Mouse (Mus musculus) CH12.LX (cell line): ENCODE results near the gene Tshz3. TPM values are rescaled to one million over a fixed set of nuclear protein-coding genes. Genes with fewer than 3 reads are reported as not detected.

Source experiments
- DNase-seq: peaks from one replicate; pipeline ENCODE4 v3.0.0-alpha.2; 2013; ENCODE audit errors: extremely low read depth
- H3K27ac ChIP-seq: 2 replicates; pipeline ENCODE4 v1.5.1; 2012; ENCODE audit warnings: low read depth, mild to moderate bottlenecking, control low read depth, moderate library complexity; ENCODE audit not compliant: insufficient read depth
- H3K27me3 ChIP-seq: replicated peaks from 2 replicates; pipeline ENCODE3; 2012; ENCODE audit warnings: inconsistent platforms
- H3K36me3 ChIP-seq, 2 experiments: replicated peaks in 1 of 2; 2 replicates each; pipeline versions ENCODE3 to v1.6.1; 2012; ENCODE audit warnings: inconsistent platforms in 1 of 2, low read length in 1 of 2, mild to moderate bottlenecking in 1 of 2, mixed read lengths in 1 of 2, moderate library complexity in 1 of 2; ENCODE audit not compliant: control insufficient read depth in 1 of 2, insufficient read depth in 1 of 2
- H3K4me1 ChIP-seq, 2 experiments: 2 replicates each; pipeline ENCODE4 v1.6.1; 2012; ENCODE audit warnings: inconsistent platforms in 1 of 2, moderate library complexity in 1 of 2; ENCODE audit not compliant: insufficient read depth in 2 of 2, control insufficient read depth in 1 of 2
- H3K4me2 ChIP-seq: 2 replicates; pipeline ENCODE4 v1.6.1; 2012; ENCODE audit warnings: low read depth, mild to moderate bottlenecking, control low read depth; ENCODE audit not compliant: poor library complexity, insufficient read depth, severe bottlenecking
- H3K4me3 ChIP-seq, 3 experiments: fragments of 150-350 bp in 1 of 3; sonication (generic) in 1 of 3; replicated peaks in 1 of 3; 2 replicates each; pipeline versions ENCODE3 to v1.5.1; 2011 to 2012; ENCODE audit warnings: low read depth in 2 of 3, low read length in 2 of 3, mild to moderate bottlenecking in 2 of 3, moderate library complexity in 2 of 3, control low read depth in 1 of 3, improper control_type of control experiment in 1 of 3, inconsistent platforms in 1 of 3, mixed read lengths in 1 of 3; ENCODE audit not compliant: poor library complexity in 1 of 3
- H3K79me2 ChIP-seq: replicated peaks from 2 replicates; pipeline ENCODE4 v1.6.1; 2012; ENCODE audit warnings: mild to moderate bottlenecking, moderate library complexity; ENCODE audit not compliant: control insufficient read depth, poor library complexity, insufficient read depth, severe bottlenecking; ENCODE audit errors: extremely low read depth
- H3K9ac ChIP-seq: 2 replicates; pipeline ENCODE4 v1.6.1; 2012; ENCODE audit warnings: low read depth, mild to moderate bottlenecking, control low read depth, moderate library complexity; ENCODE audit not compliant: insufficient read depth
- H3K9me3 ChIP-seq: replicated peaks from 2 replicates; pipeline ENCODE3; 2012; ENCODE audit warnings: low read length, inconsistent platforms, mixed read lengths
- CHD1 ChIP-seq: IDR thresholded peaks from 2 replicates; pipeline ENCODE4 v1.6.1; 2012; ENCODE audit warnings: low read depth, low read length, improper control_type of control experiment, inconsistent platforms
- CHD2 ChIP-seq: IDR thresholded peaks from 2 replicates; pipeline ENCODE4 v1.6.1; 2011; ENCODE audit warnings: low read length, improper control_type of control experiment
- CTCF ChIP-seq, 2 experiments: IDR thresholded peaks in 1 of 2; conservative IDR thresholded peaks in 1 of 2; 2 replicates each; pipeline ENCODE4 v1.5.1; 2011 to 2012; ENCODE audit warnings: low read depth in 2 of 2, low read length in 2 of 2, improper control_type of control experiment in 1 of 2, inconsistent platforms in 1 of 2, mild to moderate bottlenecking in 1 of 2, moderate library complexity in 1 of 2
- EP300 ChIP-seq: IDR thresholded peaks from 2 replicates; pipeline ENCODE4 v1.6.1; 2011; ENCODE audit warnings: low read length, improper control_type of control experiment
- ETS1 ChIP-seq: conservative IDR thresholded peaks from 2 replicates; pipeline ENCODE4 v1.6.1; 2012; ENCODE audit warnings: low read depth, mild to moderate bottlenecking, inconsistent platforms, low read length, improper control_type of control experiment, moderate library complexity
- GABPA ChIP-seq: IDR thresholded peaks from 2 replicates; pipeline ENCODE4 v1.6.1; 2012; ENCODE audit warnings: low read depth, low read length, improper control_type of control experiment, inconsistent platforms; ENCODE audit not compliant: insufficient replicate concordance
- HCFC1 ChIP-seq: IDR thresholded peaks from 2 replicates; pipeline ENCODE4 v1.6.1; 2012; ENCODE audit warnings: low read depth, mild to moderate bottlenecking, inconsistent platforms, low read length, improper control_type of control experiment
- IRF4 ChIP-seq: IDR thresholded peaks from 2 replicates; pipeline ENCODE4 v1.6.1; 2014; ENCODE audit warnings: low read depth, mild to moderate bottlenecking, inconsistent platforms, low read length, improper control_type of control experiment
- JUN ChIP-seq: IDR thresholded peaks from 2 replicates; pipeline ENCODE4 v1.6.1; 2011; ENCODE audit warnings: low read depth, mild to moderate bottlenecking, low read length, improper control_type of control experiment, moderate library complexity; ENCODE audit not compliant: insufficient read depth
- JUND ChIP-seq: conservative IDR thresholded peaks from 2 replicates; pipeline ENCODE4 v1.6.1; 2011; ENCODE audit warnings: low read depth, low read length, improper control_type of control experiment
- MAFK ChIP-seq: IDR thresholded peaks from 2 replicates; pipeline ENCODE4 v1.6.1; 2011; ENCODE audit warnings: low read length, improper control_type of control experiment; ENCODE audit not compliant: insufficient replicate concordance
- MAX ChIP-seq: IDR thresholded peaks from 2 replicates; pipeline ENCODE4 v1.6.1; 2011; ENCODE audit warnings: low read length, improper control_type of control experiment
- MAZ ChIP-seq: IDR thresholded peaks from 2 replicates; pipeline ENCODE4 v1.6.1; 2012; ENCODE audit warnings: low read depth, mild to moderate bottlenecking, inconsistent platforms, low read length, improper control_type of control experiment, moderate library complexity
- MEF2A ChIP-seq: IDR thresholded peaks from 2 replicates; pipeline ENCODE4 v1.6.1; 2014; ENCODE audit warnings: low read depth, mild to moderate bottlenecking, inconsistent platforms, low read length, improper control_type of control experiment, borderline replicate concordance
- MXI1 ChIP-seq: IDR thresholded peaks from 2 replicates; pipeline ENCODE4 v1.6.1; 2011; ENCODE audit warnings: mild to moderate bottlenecking, low read depth, low read length, improper control_type of control experiment
- NELFE ChIP-seq: IDR thresholded peaks from 2 replicates; pipeline ENCODE4 v1.6.1; 2011; ENCODE audit warnings: low read depth, low read length, improper control_type of control experiment
- NRF1 ChIP-seq: IDR thresholded peaks from 2 replicates; pipeline ENCODE4 v1.6.1; 2014; ENCODE audit warnings: low read depth, mild to moderate bottlenecking, inconsistent platforms, low read length, improper control_type of control experiment, moderate library complexity
- PAX5 ChIP-seq: IDR thresholded peaks from 2 replicates; pipeline ENCODE4 v1.6.1; 2012; ENCODE audit warnings: low read length, inconsistent platforms, mixed read lengths
- POLR2A ChIP-seq: IDR thresholded peaks from 2 replicates; pipeline ENCODE4 v1.6.1; 2011; ENCODE audit warnings: low read depth, mild to moderate bottlenecking, improper control_type of control experiment, low read length
- POLR2AphosphoS2 ChIP-seq: IDR thresholded peaks from 2 replicates; pipeline ENCODE4 v1.6.1; 2011; ENCODE audit warnings: low read depth, low read length, improper control_type of control experiment
- SMC3 ChIP-seq: IDR thresholded peaks from 2 replicates; pipeline ENCODE4 v1.6.1; 2011; ENCODE audit warnings: low read depth, low read length, improper control_type of control experiment
- TBP ChIP-seq: conservative IDR thresholded peaks from 2 replicates; pipeline ENCODE4 v1.6.1; 2011; ENCODE audit warnings: low read depth, low read length, improper control_type of control experiment
- TCF12 ChIP-seq: IDR thresholded peaks from 2 replicates; pipeline ENCODE4 v1.6.1; 2014; ENCODE audit warnings: low read depth, mild to moderate bottlenecking, inconsistent platforms, low read length, improper control_type of control experiment
- USF2 ChIP-seq: conservative IDR thresholded peaks from 2 replicates; pipeline ENCODE4 v1.6.1; 2011; ENCODE audit warnings: low read depth, low read length, improper control_type of control experiment
- ZC3H11A ChIP-seq: IDR thresholded peaks from 2 replicates; pipeline ENCODE4 v1.6.1; 2012; ENCODE audit warnings: low read depth, mild to moderate bottlenecking, inconsistent platforms, low read length, improper control_type of control experiment
- ZMIZ1 ChIP-seq: IDR thresholded peaks from 2 replicates; pipeline ENCODE4 v1.6.1; 2012; ENCODE audit warnings: low read depth, mild to moderate bottlenecking, inconsistent platforms, low read length, improper control_type of control experiment
- dilution Hi-C: fragments of 300-500 bp; cut with MboI; formaldehyde crosslinking; loops from 2 replicates; pipeline ENCODE4 v1.14.3; 2020; ENCODE audit warnings: low sequenced_read_pairs; ENCODE audit not compliant: extremely low pct_unique_long_range_greater_than_20kb, extremely low pct_ligation_motif_present
- in situ Hi-C: fragments of 300-500 bp; cut with MboI; formaldehyde crosslinking; loops from 3 replicates; pipeline ENCODE4 v1.14.3; 2019; ENCODE audit warnings: low sequenced_read_pairs, low pct_ligation_motif_present, low pct_unique_long_range_greater_than_20kb, mixed read lengths
- polyA plus RNA-seq: library from polyadenylated mRNA; unstranded; fragments of >175 nt; gene quantifications from 2 replicates; pipeline ENCODE4 v1.2.1, GENCODE M21; 2012; ENCODE audit warnings: low read depth; ENCODE audit not compliant: insufficient read length
- total RNA-seq, 2 experiments: library from RNA; depleted of rRNA; stranded (reverse); fragments of 300-350 nt in 1 of 2; fragments of >200 nt in 1 of 2; gene quantifications; 2 replicates each; pipeline ENCODE4 v1.2.3; 2012 to 2014

Gene Tshz3
- total and polyA plus RNA-seq, 3 experiments: not detected

DNA sequence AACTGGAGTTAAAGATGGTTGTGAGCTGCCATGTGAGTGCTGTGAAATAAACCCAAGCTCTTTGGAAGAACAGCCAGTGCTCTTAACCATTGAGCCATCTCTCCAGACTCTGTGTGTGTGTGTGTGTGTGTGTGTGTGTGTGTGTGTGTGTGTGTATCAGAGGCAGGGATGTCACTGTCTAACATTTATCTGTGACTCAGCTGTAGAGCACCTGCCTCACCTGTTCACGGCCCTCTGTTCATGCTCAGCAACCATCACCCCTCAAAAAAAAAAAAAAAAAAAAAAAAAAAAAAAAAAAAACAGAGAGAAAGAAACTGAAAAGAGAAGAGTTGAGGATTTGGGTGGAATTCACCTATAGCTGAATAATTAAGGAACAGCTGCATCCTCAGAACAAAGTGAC, 10.4 kb upstream of the Tshz3 start:
- in situ Hi-C loops: no loop called here
- H3K27ac ChIP-seq: no peak overlapping the region
- no peaks in the 10 kb centered on the region for H3K36me3 ChIP-seq
- dilution Hi-C loops: no loop called here
- H3K27me3 ChIP-seq: no peaks in the 10 kb centered on the region
- H3K4me2 ChIP-seq: no peak overlapping the region
- no peak overlapping the region for H3K4me3 ChIP-seq
- no peak for DNase-seq
- no peak overlapping the region for H3K9ac ChIP-seq
- TF ChIP-seq NELFE (no peak), MEF2A (no peak), MXI1 (no peak), ZMIZ1 (no peak), MAX (no peak), USF2 (no peak), CTCF (conservative IDR thresholded peaks at IDR 0.05 in 1 of 2, IDR thresholded peaks at IDR 0.05 in 1 of 2; ENCODE audit: low read depth in 2 of 2, low read length in 2 of 2) (no peak), ETS1 (no peak), POLR2A (no peak), MAFK (no peak), SMC3 (no peak), POLR2AphosphoS2 (no peak), GABPA (no peak), IRF4 (no peak), TCF12 (no peak), MAZ (no peak)
- H3K9me3 ChIP-seq: peaks cover 85% of the 10 kb centered on the region
- H3K79me2 ChIP-seq: no peaks in the 10 kb centered on the region
- no peaks in the 10 kb centered on the region for H3K4me1 ChIP-seq

DNA sequence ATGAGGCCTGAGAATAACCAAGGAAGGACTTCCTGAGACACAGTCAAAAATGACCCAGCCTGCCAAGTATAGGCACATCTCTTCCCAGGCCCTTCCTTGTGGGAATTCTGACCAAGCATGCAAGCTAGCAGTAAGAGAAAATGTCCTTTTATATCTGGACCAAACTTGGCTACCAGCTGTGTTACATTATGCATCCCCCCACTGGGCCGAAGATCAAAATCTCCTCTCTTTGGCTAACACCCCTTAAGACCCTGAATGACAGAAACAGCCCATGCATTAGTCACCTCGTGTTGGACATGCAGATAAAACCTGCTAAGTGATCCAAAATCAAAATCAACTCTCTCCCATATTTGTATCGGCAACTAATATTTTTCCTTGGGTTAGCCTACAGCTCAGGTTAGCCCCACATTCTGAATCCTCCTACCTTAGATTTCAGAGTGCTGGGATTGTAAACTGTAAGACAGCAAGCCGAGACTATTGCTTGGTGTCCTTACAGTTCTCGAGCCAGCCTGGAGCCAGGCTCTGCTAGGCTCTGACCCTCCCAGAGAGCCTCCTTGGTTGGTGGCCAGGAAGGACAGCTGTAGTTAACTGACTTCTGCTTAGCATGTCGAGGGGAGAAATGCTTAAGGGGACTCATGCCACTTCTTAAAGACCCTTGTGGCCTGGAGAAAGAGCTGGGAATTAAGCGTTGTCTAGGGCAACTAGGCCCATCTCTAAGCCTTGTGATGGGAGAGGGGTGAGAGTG, 8.7 kb upstream of the Tshz3 start:
- dilution Hi-C loops: no loop called here
- no peak for DNase-seq
- TF ChIP-seq MAFK (no peak), HCFC1 (no peak), USF2 (no peak), POLR2AphosphoS2 (no peak), ZMIZ1 (no peak), MXI1 (no peak), ZC3H11A (no peak), NRF1 (no peak), JUND (no peak), CHD1 (no peak), TBP (no peak), MAZ (no peak), PAX5 (no peak), CHD2 (no peak), MAX (no peak), EP300 (no peak), JUN (no peak)

More for the DNA sequence above, 8.7 kb upstream of the Tshz3 start:
- in situ Hi-C loops: no loop called here
- Histone ChIP-seq H3K79me2 (no peaks in the 10 kb centered on the region), H3K4me3 (no peak overlapping the region), H3K9me3 (peaks cover 87% of the 10 kb centered on the region), H3K27me3 (no peaks in the 10 kb centered on the region), H3K27ac (no peak overlapping the region), H3K36me3 (no peaks in the 10 kb centered on the region), H3K4me2 (no peak overlapping the region), H3K4me1 (no peaks in the 10 kb centered on the region), H3K9ac (no peak overlapping the region)
